Mouse (Mus musculus): ENCODE data around the gene Col27a1.

DNA sequence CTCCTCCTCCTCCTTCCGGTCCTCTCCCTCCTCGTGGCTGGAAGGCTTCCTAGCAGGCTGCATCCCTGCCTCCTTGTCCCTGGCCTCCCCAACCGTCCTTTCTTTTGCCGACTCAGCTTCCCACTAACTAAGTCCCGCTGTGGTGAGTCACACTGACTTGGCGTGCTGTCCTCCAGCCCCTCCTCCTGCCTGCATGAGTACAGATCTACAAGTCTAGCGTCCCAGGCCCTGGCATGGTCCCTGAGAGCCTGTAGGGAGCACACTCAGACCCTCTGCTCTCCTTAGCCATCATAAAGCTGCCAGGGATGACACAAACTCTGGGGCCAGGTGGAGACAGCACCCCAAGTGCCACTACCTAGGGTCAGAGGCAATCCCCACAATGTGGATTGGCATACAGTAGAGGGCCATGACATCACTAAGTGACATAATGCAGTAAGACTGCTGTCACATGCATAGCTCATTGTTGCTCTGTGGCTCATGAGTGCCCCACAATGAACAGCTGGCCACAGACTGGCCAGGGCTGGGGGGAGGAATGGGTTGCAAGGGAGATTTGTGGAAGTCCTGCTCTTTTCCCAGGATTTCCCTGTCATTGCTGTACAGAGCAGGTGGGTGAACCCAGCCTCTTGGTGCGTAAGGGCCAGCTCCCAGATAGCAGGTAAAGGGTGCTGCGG lies 102.4 kb downstream of the Col27a1 start:
- TF ChIP-seq CTCF (IDR thresholded peaks at IDR 0.05; ENCODE audit: low read depth, low read length) (no peak), POLR2A (IDR thresholded peaks at IDR 0.05; ENCODE audit: extremely low read depth, insufficient read depth, low read length) (no peak)

Data from liver, adult 2 months (tissue).